Mouse (Mus musculus) neural tube, embryonic 15.5 days (tissue): ENCODE results near the gene Ltbp2. TPM values are rescaled to one million over a fixed set of nuclear protein-coding genes. Genes with fewer than 3 reads are reported as not detected.

Experiments
- ATAC-seq: fragments of 200-750 bp; cut with Nextera tagmentation; 2 replicates; pipeline ENCODE4 v1.8.0; 2017; ENCODE audit warnings: mild to moderate bottlenecking, moderate TSS enrichment, moderate library complexity; ENCODE audit not compliant: low FRiP score
- H3K27ac ChIP-seq: fragments of 300-500 bp; sonication (generic); replicated peaks from 2 replicates; pipeline ENCODE4 v1.5.1; 2015; ENCODE audit warnings: mild to moderate bottlenecking, inconsistent platforms
- H3K27me3 ChIP-seq: fragments of 300-500 bp; sonication (generic); replicated peaks from 2 replicates; pipeline ENCODE4 v1.6.1; 2015; ENCODE audit warnings: inconsistent platforms
- H3K36me3 ChIP-seq: fragments of 300-500 bp; sonication (generic); 2 replicates; pipeline ENCODE4 v1.6.1; 2015; ENCODE audit warnings: inconsistent platforms
- H3K4me1 ChIP-seq: fragments of 300-500 bp; sonication (generic); 2 replicates; pipeline ENCODE4 v1.6.1; 2015; ENCODE audit warnings: inconsistent platforms
- H3K4me2 ChIP-seq: fragments of 300-500 bp; sonication (generic); 2 replicates; pipeline ENCODE4 v1.6.1; 2015; ENCODE audit warnings: inconsistent platforms, mild to moderate bottlenecking, moderate library complexity
- H3K4me3 ChIP-seq: fragments of 300-500 bp; sonication (generic); replicated peaks from 2 replicates; pipeline ENCODE4 v1.5.1; 2015; ENCODE audit warnings: mild to moderate bottlenecking, inconsistent platforms
- H3K9ac ChIP-seq: fragments of 300-500 bp; sonication (generic); replicated peaks from 2 replicates; pipeline ENCODE4 v1.6.1; 2015; ENCODE audit warnings: mild to moderate bottlenecking, inconsistent platforms
- H3K9me3 ChIP-seq: fragments of 300-500 bp; sonication (generic); replicated peaks from 2 replicates; pipeline ENCODE4 v1.6.1; 2016; ENCODE audit warnings: inconsistent platforms
- WGBS: fragments of 180-500 bp; shearing (Covaris S2); methylation state at CpG from one replicate; pipeline ENCODE4 v1.1.7; 2015; ENCODE audit warnings: mixed read lengths; 5-methylcytosine and 5-hydroxymethylcytosine counted together
- polyA plus RNA-seq: library from polyadenylated mRNA; unstranded; fragments of >200 nt; fragmentation: Nextera tagmentation; extraction: Ambion mirVana; gene quantifications from 2 replicates; pipeline ENCODE4 v1.2.1, GENCODE M21; 2015

Ltbp2 gene
- polyA plus RNA-seq: 0.22 and 0.47 TPM in 2 replicates

DNA sequence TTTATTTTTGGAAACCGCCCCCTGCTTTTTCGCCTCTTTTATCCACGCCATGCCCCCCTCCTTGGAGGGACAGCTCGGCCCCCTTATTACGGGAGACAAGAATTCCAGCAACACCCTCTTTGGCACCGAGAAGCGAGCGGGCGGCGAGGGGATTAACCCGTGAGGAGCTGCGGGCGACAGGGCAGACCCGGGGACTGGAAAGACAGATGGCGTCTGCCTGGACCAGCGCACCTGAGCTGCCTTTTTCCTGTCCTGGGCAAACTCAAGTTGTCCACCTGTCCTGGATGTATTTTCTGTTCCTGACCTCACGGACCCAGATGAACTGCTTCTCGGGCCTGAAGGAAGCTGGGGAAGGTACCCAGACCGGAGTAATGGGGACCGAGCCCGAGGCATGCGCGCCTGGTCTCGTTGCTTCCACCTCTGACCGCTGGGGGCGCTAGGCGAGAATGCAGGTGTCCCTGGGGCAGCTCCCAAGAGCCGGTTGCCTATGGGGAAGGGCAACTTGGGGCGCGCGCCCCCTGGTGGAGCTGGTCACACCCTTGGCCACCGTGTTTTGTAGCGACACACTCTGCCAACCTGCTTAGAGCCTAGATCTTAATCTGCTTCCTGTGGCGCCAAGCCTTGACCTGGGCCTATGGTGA lies at the start of gene Ltbp2:
Gene Ltbp2 (minus strand): TSS at position 52 of the 641 bp plus-strand sequence.
- Histone ChIP-seq H3K9me3 (no peaks in the 10 kb centered on the region), H3K4me3 (peak within 1 kb of the TSS; percentile 30), H3K9ac (peak within 1 kb of the TSS; percentile 21; the same call in 1 of the 2 replicates), H3K36me3 (no peaks in the 10 kb centered on the region), H3K4me2 (peak within 1 kb of the TSS; percentile 52), H3K27ac (no peak within 1 kb of the TSS), H3K4me1 (peaks cover 14% of the 10 kb centered on the region), H3K27me3 (peaks cover 56% of the 10 kb centered on the region)
- no peak for ATAC-seq
- 4% methylated on average over 34 of the region's 34 CpGs for WGBS

DNA sequence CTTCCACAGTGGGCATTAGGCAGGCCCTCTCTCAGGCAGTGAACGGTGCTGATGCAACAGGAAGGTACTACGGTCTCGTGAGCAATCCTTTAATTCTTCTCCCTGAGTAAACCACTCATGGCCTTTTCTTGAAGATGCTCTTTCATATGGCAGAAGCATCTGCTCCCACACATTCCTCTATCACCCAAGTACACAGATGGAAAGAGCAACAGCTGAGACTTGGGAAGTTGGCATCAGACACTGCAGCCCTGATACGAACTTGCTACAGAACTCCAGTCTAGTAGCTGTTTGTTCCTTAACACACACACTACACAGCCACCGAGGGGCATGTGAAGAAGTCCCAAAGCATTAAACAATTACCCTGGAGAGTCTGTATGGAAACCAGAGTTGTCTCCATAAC lies 48.0 kb upstream of the Ltbp2 start:
- WGBS: 95% methylated on average over 5 of the region's 5 CpGs
- Histone ChIP-seq H3K36me3 (peaks cover 88% of the 10 kb centered on the region), H3K4me1 (no peaks in the 10 kb centered on the region), H3K4me2 (no peak overlapping the region), H3K27ac (no peak overlapping the region), H3K4me3 (no peak overlapping the region), H3K9ac (no peak overlapping the region), H3K27me3 (no peaks in the 10 kb centered on the region), H3K9me3 (no peaks in the 10 kb centered on the region)
- no peak for ATAC-seq

DNA sequence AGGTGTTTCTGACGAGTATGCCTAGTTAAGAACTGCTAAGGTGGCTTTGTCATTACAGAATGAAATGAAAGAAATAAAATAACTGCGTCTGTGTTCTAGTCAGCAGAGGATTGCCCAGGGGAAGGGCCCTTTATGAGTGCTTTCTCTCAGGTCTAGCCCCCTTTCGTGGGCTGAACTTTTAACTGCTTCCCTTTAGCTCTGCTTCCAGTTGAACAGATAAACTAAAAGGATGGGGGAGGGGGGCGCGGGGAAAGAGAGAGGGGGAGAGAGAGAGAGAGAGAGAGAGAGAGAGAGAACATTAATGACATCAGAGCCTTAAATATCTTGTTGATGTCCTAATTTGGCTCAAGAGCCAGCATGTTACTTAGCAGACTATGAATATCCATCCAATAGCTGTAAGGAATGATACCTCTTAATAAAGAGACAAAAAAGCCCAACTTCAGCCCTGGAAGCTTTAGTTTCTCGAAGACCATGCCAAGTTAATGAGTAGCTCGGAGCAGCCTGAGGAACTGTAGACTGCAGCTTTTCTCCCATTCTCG lies 45.6 kb upstream of the Ltbp2 start:
- no peak for ATAC-seq
- H3K4me1 ChIP-seq: no peaks in the 10 kb centered on the region
- 30% methylated on average over 8 of the region's 8 CpGs for WGBS
- no peak overlapping the region for H3K4me2 ChIP-seq
- H3K9ac ChIP-seq: no peak overlapping the region
- no peak overlapping the region for H3K4me3 ChIP-seq
- no peak overlapping the region for H3K27ac ChIP-seq
- no peaks in the 10 kb centered on the region for H3K27me3 ChIP-seq
- no peaks in the 10 kb centered on the region for H3K9me3 ChIP-seq
- H3K36me3 ChIP-seq: peaks cover 85% of the 10 kb centered on the region

DNA sequence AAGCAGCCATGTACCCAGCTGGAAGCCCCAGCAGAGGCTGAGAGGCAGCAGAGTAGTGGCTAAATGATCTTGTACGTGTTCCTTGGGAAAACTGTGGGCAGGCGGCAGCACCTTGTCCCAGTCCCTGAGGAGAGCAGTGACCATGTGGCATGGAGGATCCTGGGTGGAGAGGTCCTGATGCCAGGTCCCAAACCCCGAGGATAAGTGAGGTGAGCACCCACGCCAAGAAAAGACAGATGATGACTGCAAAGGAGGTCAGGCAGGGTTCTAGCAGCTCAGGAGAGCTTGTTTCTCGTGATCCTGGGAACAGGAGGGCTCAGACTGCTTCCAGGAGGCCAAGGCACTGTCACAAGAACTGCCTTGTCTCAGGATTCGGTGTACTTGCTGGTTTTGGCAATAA lies 42.5 kb upstream of the Ltbp2 start:
- Histone ChIP-seq H3K4me2 (no peak overlapping the region), H3K4me3 (no peak overlapping the region), H3K4me1 (no peaks in the 10 kb centered on the region), H3K9ac (no peak overlapping the region), H3K27me3 (no peaks in the 10 kb centered on the region), H3K9me3 (no peaks in the 10 kb centered on the region), H3K27ac (no peak overlapping the region), H3K36me3 (peaks cover 72% of the 10 kb centered on the region)
- no peak for ATAC-seq
- WGBS: 87% methylated on average over 6 of the region's 6 CpGs

DNA sequence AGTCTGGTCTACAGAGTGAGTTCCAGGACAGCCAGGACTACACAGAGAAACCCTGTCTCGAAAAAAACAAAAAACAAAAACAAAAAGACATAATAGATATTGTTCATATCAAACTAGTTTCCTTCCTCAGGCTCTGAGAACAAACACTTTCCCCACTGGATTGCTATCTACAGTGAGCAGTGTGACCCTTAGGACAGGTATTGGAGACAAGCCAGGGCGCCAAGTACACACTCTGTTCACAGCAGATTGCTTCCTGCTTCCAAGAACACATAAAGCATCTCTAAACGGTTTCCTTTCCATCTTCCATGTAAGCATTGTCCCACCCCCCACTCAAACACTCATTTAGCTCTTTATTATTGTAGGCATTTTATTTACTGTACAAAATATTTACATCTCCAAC lies 41.5 kb upstream of the Ltbp2 start:
- Histone ChIP-seq H3K9ac (no peak overlapping the region), H3K4me3 (no peak overlapping the region), H3K9me3 (no peaks in the 10 kb centered on the region), H3K36me3 (peaks cover 66% of the 10 kb centered on the region), H3K4me2 (no peak overlapping the region), H3K27ac (no peak overlapping the region), H3K4me1 (no peaks in the 10 kb centered on the region), H3K27me3 (no peaks in the 10 kb centered on the region)
- no peak for ATAC-seq
- WGBS: 78% methylated on average over 3 of the region's 3 CpGs

DNA sequence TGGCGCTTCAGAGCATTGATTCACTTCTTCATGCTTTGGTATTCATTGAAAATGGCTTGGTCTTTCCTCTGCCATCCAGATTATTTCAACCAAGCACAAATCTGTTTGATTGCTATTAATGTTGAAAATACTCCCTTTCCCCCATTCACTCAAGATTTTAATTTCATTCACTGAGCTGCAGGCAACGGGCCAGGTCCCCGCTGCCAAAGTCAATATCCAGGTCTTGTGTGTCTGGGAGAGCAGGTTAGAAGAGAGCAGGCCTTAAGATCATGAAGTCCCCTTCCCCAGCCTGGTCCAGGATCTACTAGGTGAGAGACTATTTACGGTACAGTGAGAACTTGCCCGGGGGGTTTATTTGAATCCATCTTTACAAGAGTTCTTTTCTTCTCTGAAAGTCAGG lies 38.6 kb upstream of the Ltbp2 start:
- no peak overlapping the region for H3K4me3 ChIP-seq
- H3K27me3 ChIP-seq: no peaks in the 10 kb centered on the region
- H3K4me2 ChIP-seq: no peak overlapping the region
- H3K9me3 ChIP-seq: no peaks in the 10 kb centered on the region
- no peak for ATAC-seq
- H3K4me1 ChIP-seq: peaks cover 6% of the 10 kb centered on the region; the same call in 1 of the 2 replicates
- no peak overlapping the region for H3K27ac ChIP-seq
- H3K36me3 ChIP-seq: peaks cover 40% of the 10 kb centered on the region
- H3K9ac ChIP-seq: no peak overlapping the region
- WGBS: 88% methylated on average over 5 of the region's 5 CpGs

DNA sequence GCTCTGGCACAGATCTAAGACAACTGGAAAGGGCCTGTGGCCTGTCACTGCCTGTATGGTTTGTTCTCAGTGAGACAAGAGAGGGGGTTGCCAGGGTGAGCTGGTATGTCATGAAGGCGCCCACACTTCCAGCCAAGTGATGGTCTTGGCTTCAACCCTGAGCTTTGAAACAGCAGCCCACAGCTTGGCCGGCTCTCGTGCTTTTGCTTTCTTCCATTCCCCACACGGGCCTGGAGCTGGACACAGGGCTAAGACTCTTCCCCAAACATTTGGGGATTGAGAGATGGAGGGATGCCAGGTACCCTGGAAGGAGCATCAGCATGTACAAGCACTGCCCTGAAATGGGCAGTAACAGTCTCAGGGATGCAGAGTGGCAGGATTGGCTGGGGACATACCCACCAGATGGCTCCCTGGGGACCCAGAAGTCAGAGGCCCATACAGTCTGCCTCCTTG lies 36.3 kb upstream of the Ltbp2 start:
- Histone ChIP-seq H3K9me3 (no peaks in the 10 kb centered on the region), H3K27ac (no peak overlapping the region), H3K4me2 (no peak overlapping the region), H3K27me3 (no peaks in the 10 kb centered on the region), H3K4me1 (peaks cover 9% of the 10 kb centered on the region), H3K9ac (no peak overlapping the region), H3K4me3 (no peak overlapping the region), H3K36me3 (peaks cover 20% of the 10 kb centered on the region; the same call in 1 of the 2 replicates)
- 81% methylated on average over 4 of the region's 4 CpGs for WGBS
- ATAC-seq: peak; percentile 81

DNA sequence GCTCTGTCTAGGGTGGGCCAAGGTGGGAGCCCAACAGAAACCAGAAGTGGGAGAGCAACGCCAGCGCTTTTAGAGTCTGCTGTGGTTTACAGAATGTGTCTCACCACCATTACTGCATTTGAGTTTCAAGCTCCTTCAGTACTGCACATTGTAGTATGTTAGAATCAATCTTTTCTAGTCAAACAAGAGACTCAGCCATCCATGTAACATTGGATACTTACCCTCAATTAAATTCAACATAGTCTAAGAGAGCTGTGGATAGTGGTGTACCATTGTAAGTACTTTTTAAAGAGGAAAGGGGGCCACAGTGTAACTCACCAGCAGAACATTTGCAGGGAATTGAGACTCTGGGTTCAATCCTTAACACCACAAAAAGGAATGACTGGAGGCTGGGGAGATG lies 35.3 kb upstream of the Ltbp2 start:
- Histone ChIP-seq H3K9me3 (no peaks in the 10 kb centered on the region), H3K9ac (no peak overlapping the region), H3K4me2 (no peak overlapping the region), H3K27me3 (no peaks in the 10 kb centered on the region), H3K4me1 (peaks cover 15% of the 10 kb centered on the region), H3K36me3 (peaks cover 13% of the 10 kb centered on the region; the same call in 1 of the 2 replicates), H3K27ac (no peak overlapping the region), H3K4me3 (no peak overlapping the region)
- WGBS: 47% methylated on average over 2 of the region's 2 CpGs
- no peak for ATAC-seq

DNA sequence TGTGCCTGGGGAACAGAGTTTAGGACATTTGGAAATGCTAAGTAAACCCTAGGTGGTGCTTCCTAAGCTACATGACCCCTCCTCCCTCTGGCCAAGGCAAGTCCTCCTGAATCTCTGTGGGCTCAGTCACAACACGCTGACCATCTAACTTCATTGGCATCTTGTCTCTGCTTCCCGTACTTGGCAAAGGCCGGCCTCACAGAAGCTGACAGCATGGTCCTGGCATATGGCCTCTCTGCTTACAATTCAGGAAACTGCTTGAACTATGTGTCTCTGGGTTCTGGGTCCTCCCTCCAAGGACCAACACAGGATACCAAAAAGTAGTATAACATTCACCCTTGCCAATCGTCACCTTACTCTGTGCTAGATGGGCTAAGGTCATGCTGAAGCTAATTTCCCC lies 33.7 kb upstream of the Ltbp2 start:
- H3K36me3 ChIP-seq: no peaks in the 10 kb centered on the region
- no peak overlapping the region for H3K4me3 ChIP-seq
- peaks cover 15% of the 10 kb centered on the region for H3K4me1 ChIP-seq
- ATAC-seq: no peak
- H3K9me3 ChIP-seq: no peaks in the 10 kb centered on the region
- no peaks in the 10 kb centered on the region for H3K27me3 ChIP-seq
- WGBS: 95% methylated on average over 4 of the region's 4 CpGs
- no peak overlapping the region for H3K4me2 ChIP-seq
- H3K9ac ChIP-seq: no peak overlapping the region
- H3K27ac ChIP-seq: no peak overlapping the region

DNA sequence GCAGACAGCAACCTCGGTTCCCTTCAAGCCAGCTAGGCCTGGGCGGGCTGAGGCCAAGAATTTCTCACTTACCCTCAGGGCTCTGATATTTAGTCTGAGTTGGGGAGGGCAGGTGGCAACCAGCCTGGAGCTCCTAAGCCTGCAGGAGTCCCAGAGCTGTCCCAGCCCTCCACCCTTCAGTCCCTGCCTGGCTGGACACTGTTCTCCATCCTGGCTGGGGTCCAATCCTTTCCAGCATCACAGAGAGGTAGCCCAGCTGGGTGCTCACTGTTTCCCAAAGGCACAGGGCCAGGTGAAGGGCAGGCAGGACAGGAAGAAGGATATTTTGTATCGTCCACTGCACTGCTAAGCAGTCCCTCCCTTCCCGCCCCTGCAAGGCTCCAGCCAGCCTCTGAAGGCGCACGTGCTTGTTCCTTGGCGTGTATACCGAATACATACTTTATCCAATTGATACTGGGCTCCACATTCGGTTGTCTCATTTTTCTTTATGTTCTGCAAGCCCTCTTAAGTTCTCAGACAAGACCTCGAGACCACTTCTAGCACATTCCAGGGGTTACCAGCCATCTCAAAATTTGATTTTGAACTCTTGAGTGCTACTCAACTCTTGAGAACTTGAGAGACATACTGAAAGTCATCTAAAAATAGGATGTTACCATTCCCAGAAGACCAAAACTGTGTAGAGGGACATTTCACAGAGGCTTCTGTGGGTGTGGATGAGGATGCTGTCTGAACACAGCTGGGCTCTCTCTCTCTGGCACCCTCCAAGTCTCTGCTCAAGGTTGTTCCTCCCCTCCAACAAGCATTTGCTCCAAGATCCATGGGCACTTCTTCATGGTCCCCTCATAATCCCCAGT lies 31.5 kb upstream of the Ltbp2 start:
- peak overlapping the region; percentile 28 for H3K27ac ChIP-seq
- ATAC-seq: peak; percentile 17; the same call in 1 of the 2 replicates
- H3K9ac ChIP-seq: no peak overlapping the region
- peaks cover 15% of the 10 kb centered on the region for H3K4me1 ChIP-seq
- no peaks in the 10 kb centered on the region for H3K36me3 ChIP-seq
- 70% methylated on average over 10 of the region's 10 CpGs for WGBS
- H3K27me3 ChIP-seq: no peaks in the 10 kb centered on the region
- H3K9me3 ChIP-seq: no peaks in the 10 kb centered on the region
- no peak overlapping the region for H3K4me2 ChIP-seq
- no peak overlapping the region for H3K4me3 ChIP-seq

DNA sequence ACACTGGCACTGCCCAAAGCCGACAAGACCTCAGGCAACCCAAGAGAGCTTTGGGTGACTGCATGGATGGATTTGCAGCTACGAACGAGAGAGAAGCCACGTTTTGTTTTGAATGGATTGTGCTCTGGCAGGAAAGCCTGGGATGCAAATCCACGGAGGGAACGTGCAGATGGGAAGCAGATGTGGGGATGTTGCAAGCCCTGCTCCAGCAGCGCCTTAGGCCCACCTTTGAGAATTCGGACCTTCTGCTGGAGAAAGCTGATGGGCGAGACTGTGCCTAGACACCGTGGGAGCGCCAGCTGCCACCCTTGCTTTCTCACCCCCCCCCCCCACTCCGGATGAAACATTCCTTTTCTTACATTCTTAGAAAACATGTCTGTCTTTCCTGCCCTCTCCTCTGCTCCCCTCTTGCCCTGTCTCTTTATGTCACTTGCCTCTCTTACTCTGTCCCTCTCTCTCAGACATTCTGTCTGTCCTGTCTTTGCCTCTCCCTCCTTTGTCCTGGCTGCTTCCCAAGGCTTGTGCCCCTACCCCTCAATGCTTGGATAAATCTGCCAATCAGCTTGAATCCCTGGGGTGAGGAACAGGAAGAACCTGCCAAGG lies 30.8 kb upstream of the Ltbp2 start:
- no peaks in the 10 kb centered on the region for H3K9me3 ChIP-seq
- ATAC-seq: no peak; the same call in 1 of the 2 replicates
- H3K36me3 ChIP-seq: no peaks in the 10 kb centered on the region
- no peak overlapping the region for H3K4me3 ChIP-seq
- peak overlapping the region; percentile 28 for H3K27ac ChIP-seq
- no peaks in the 10 kb centered on the region for H3K27me3 ChIP-seq
- no peak overlapping the region for H3K4me2 ChIP-seq
- no peak overlapping the region for H3K9ac ChIP-seq
- WGBS: 73% methylated on average over 12 of the region's 12 CpGs
- H3K4me1 ChIP-seq: peaks cover 11% of the 10 kb centered on the region
